Mouse (Mus musculus): ENCODE measurements around the gene Atl1. TPM values are rescaled to one million over a fixed set of nuclear protein-coding genes. Genes with fewer than 3 reads are reported as not detected.

Gene Atl1
- polyA plus RNA-seq, 1 experiment, result 54.4 TPM

DNA sequence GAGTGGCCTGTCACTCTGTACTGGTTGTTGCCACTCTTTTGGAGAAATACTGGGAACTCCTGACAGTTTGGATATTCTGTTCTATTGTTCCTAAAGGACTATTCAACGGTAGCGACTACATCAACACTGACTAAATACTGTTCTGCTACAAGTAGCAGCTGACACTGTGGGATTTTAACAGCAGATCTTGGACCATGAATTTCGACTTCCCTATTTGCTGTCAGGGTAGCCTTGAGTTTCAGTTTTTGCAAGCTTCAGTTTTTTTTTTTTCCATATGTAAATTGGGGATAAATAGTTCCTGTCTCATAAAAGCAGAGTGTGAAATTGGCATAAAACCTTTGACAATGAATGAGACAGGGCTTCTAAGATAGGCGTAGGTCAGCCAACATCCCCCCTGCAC is 117.9 kb downstream of the Atl1 start:
- no peak overlapping the region for H3K4me3 ChIP-seq (ENCODE audit: control insufficient read depth, low read depth, low read length)
- H3K27ac ChIP-seq (ENCODE audit: control insufficient read depth, insufficient read depth, low read depth, low read length), result no peak overlapping the region
- no peak for TF ChIP-seq POLR2A (IDR thresholded peaks at IDR 0.05; ENCODE audit: control insufficient read depth, low read depth, low read length)
- TF ChIP-seq CTCF (IDR thresholded peaks at IDR 0.05; ENCODE audit: control insufficient read depth, insufficient read depth, insufficient replicate concordance, low read depth, low read length), result no peak
- H3K36me3 ChIP-seq (ENCODE audit: control insufficient read depth, insufficient read depth, low read length), result no peaks in the 10 kb centered on the region
- H3K27me3 ChIP-seq (ENCODE audit: control insufficient read depth, insufficient read depth, low read length), result no peaks in the 10 kb centered on the region
- H3K4me1 ChIP-seq (ENCODE audit: control insufficient read depth, insufficient read depth, low read length), result no peaks in the 10 kb centered on the region

DNA sequence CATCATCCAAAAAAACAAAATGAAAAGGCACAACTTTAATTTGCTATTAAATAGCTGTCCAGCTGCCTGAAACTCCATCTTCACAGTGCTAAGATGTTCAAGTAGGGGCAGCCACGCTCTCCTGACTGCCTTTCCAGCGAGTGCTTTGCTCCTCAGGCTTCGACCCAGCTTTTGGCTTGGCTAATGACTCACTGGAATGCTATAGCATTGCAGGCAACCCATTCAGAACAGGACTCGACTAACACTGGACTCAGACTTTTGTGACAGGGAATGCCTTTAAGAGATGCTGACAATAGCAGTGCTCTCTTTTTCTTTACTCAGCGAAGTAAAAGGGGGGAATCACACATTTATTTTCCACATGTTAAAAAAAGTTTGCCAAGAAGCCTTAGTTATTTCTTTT is 119.3 kb downstream of the Atl1 start:
- Histone ChIP-seq H3K4me1 (ENCODE audit: control insufficient read depth, insufficient read depth, low read length) (no peaks in the 10 kb centered on the region), H3K27ac (ENCODE audit: control insufficient read depth, insufficient read depth, low read depth, low read length) (no peak overlapping the region), H3K4me3 (ENCODE audit: control insufficient read depth, low read depth, low read length) (no peak overlapping the region), H3K27me3 (ENCODE audit: control insufficient read depth, insufficient read depth, low read length) (no peaks in the 10 kb centered on the region), H3K36me3 (ENCODE audit: control insufficient read depth, insufficient read depth, low read length) (no peaks in the 10 kb centered on the region)
- no peak for TF ChIP-seq CTCF (IDR thresholded peaks at IDR 0.05; ENCODE audit: control insufficient read depth, insufficient read depth, insufficient replicate concordance, low read depth, low read length)
- no peak for TF ChIP-seq POLR2A (IDR thresholded peaks at IDR 0.05; ENCODE audit: control insufficient read depth, low read depth, low read length)

DNA sequence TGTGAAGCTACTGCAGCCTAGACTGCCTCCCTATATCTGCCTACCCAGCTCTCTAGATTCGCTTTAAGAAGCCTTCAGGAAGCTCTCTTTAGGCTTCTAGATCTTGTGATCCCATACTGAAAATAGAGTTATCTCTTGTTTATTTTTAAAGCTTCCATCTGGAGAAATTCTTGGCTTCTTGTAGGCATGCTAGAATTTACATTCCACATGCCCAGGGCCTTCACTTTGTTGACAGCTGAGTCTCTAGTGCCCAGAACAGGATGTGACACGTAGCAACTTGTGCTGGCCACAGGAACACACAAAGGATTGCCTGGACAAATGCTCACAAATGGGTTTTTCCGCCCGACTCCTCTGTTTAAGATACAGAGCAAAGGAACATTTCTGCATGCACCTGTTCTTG is 123.5 kb downstream of the Atl1 start:
- TF ChIP-seq CTCF (IDR thresholded peaks at IDR 0.05; ENCODE audit: control insufficient read depth, insufficient read depth, insufficient replicate concordance, low read depth, low read length), result no peak
- TF ChIP-seq POLR2A (IDR thresholded peaks at IDR 0.05; ENCODE audit: control insufficient read depth, low read depth, low read length), result no peak
- no peak overlapping the region for H3K27ac ChIP-seq (ENCODE audit: control insufficient read depth, insufficient read depth, low read depth, low read length)

More for the DNA sequence above, 123.5 kb downstream of the Atl1 start:
- Histone ChIP-seq H3K36me3 (ENCODE audit: control insufficient read depth, insufficient read depth, low read length) (no peaks in the 10 kb centered on the region), H3K4me1 (ENCODE audit: control insufficient read depth, insufficient read depth, low read length) (no peaks in the 10 kb centered on the region), H3K4me3 (ENCODE audit: control insufficient read depth, low read depth, low read length) (no peak overlapping the region), H3K27me3 (ENCODE audit: control insufficient read depth, insufficient read depth, low read length) (no peaks in the 10 kb centered on the region)

Other genes starting within 250 kb of the Atl1 start
- gene Sos2, start 210.8 kb upstream of the Atl1 start, polyA plus RNA-seq (2012; rRNA removed), result 6.8 and 7.6 TPM in 2 replicates
- 8.1 and 9.4 TPM in 2 replicates for gene L2hgdh, start 167.7 kb upstream of the Atl1 start, polyA plus RNA-seq (2012; rRNA removed)
- 70.7 and 93.4 TPM in 2 replicates for gene Atp5s, start 167.7 kb upstream of the Atl1 start, polyA plus RNA-seq (2012; rRNA removed)
- gene Cdkl1, start 101.3 kb upstream of the Atl1 start, polyA plus RNA-seq (2012; rRNA removed), result 7.9 and 8.2 TPM in 2 replicates
- 5.1 and 5.6 TPM in 2 replicates for gene Map4k5, start 586 bp downstream of the Atl1 start, polyA plus RNA-seq (2012; rRNA removed)
- gene Sav1, start 94.4 kb downstream of the Atl1 start, polyA plus RNA-seq (2012; rRNA removed), result 41.5 and 45.0 TPM in 2 replicates
- 0.36 and 0.79 TPM in 2 replicates for gene Nin, start 221.1 kb downstream of the Atl1 start, polyA plus RNA-seq (2012; rRNA removed)